Mouse (Mus musculus) myocyte (in vitro differentiated cells): ENCODE data around the gene Atp13a1. TPM values are rescaled to one million over a fixed set of nuclear protein-coding genes. Genes with fewer than 3 reads are reported as not detected.

Experiments used
- H3K27me3 ChIP-seq: one replicate; pipeline ENCODE4 v1.6.1; 2011; ENCODE audit not compliant: control insufficient read depth, insufficient read depth, insufficient read length
- H3K36me3 ChIP-seq: one replicate; pipeline ENCODE4 v1.6.1; 2011; ENCODE audit not compliant: control insufficient read depth, insufficient read depth
- H3K4me2 ChIP-seq: one replicate; pipeline ENCODE4 v1.6.1; 2011; ENCODE audit warnings: low read depth, control low read depth
- H3K4me3 ChIP-seq: one replicate; pipeline ENCODE4 v1.5.1; 2011; ENCODE audit warnings: mild to moderate bottlenecking, control low read depth, moderate library complexity
- H3K79me2 ChIP-seq: one replicate; pipeline ENCODE4 v1.6.1; 2011; ENCODE audit not compliant: control insufficient read depth, insufficient read depth
- H3ac ChIP-seq: one replicate; pipeline ENCODE4 v1.6.1; 2011; ENCODE audit not compliant: control insufficient read depth, insufficient read length
- CEBPB ChIP-seq: IDR thresholded peaks from 2 replicates; pipeline ENCODE4 v1.6.1; 2011; ENCODE audit warnings: mild to moderate bottlenecking, moderate library complexity; ENCODE audit not compliant: poor library complexity, insufficient read depth, severe bottlenecking
- E2F4 ChIP-seq: IDR thresholded peaks from one replicate; pipeline ENCODE4 v1.6.1; 2011; ENCODE audit warnings: mild to moderate bottlenecking, control low read depth, moderate library complexity; ENCODE audit not compliant: insufficient read depth
- MAX ChIP-seq: IDR thresholded peaks from one replicate; pipeline ENCODE4 v1.6.1; 2011; ENCODE audit warnings: low read depth, mild to moderate bottlenecking, control low read depth
- MYOD1 ChIP-seq, 3 experiments: IDR thresholded peaks; one replicate each; pipeline ENCODE4 v1.6.1; 2011; ENCODE audit warnings: control low read depth in 2 of 3, low read depth in 2 of 3, mild to moderate bottlenecking in 2 of 3, moderate library complexity in 1 of 3; ENCODE audit not compliant: insufficient read length in 2 of 3, control insufficient read depth in 1 of 3
- MYOG ChIP-seq, 3 experiments: IDR thresholded peaks; one replicate each; pipeline ENCODE4 v1.6.1; 2011; ENCODE audit warnings: control low read depth in 2 of 3, low read depth in 2 of 3, mild to moderate bottlenecking in 2 of 3; ENCODE audit not compliant: insufficient read length in 2 of 3, control insufficient read depth in 1 of 3, insufficient read depth in 1 of 3
- POLR2A ChIP-seq: IDR thresholded peaks from one replicate; pipeline ENCODE4 v1.6.1; 2011; ENCODE audit warnings: low read depth, mild to moderate bottlenecking, control low read depth, moderate library complexity; ENCODE audit not compliant: insufficient read length
- POLR2AphosphoS2 ChIP-seq: IDR thresholded peaks from one replicate; pipeline ENCODE4 v1.6.1; 2011; ENCODE audit warnings: low read depth, control low read depth; ENCODE audit not compliant: insufficient read length
- REST ChIP-seq: IDR thresholded peaks from one replicate; pipeline ENCODE4 v1.6.1; 2011; ENCODE audit warnings: mild to moderate bottlenecking, control low read depth, moderate library complexity; ENCODE audit not compliant: insufficient read depth, insufficient read length
- SRF ChIP-seq: IDR thresholded peaks from one replicate; pipeline ENCODE4 v1.6.1; 2011; ENCODE audit warnings: low read depth; ENCODE audit not compliant: control insufficient read depth, insufficient read length
- TCF12 ChIP-seq: IDR thresholded peaks from one replicate; pipeline ENCODE4 v1.6.1; 2011; ENCODE audit warnings: mild to moderate bottlenecking, control low read depth; ENCODE audit not compliant: poor library complexity, insufficient read depth, severe bottlenecking
- TCF3 ChIP-seq: IDR thresholded peaks from one replicate; pipeline ENCODE4 v1.6.1; 2011; ENCODE audit warnings: low read depth, control low read depth; ENCODE audit not compliant: insufficient read length
- USF1 ChIP-seq: IDR thresholded peaks from one replicate; pipeline ENCODE4 v1.6.1; 2011; ENCODE audit warnings: low read depth, mild to moderate bottlenecking, control low read depth, moderate library complexity
- polyA plus RNA-seq: library from polyadenylated mRNA; unstranded; fragments of >200 nt; fragmentation: generic; extraction: Trizol; gene quantifications from one replicate; pipeline ENCODE4 v1.2.1, GENCODE M21; 2012; ENCODE audit warnings: missing spikeins

The Atp13a1 gene
- polyA plus RNA-seq, 1 experiment: 35.6 TPM

- no peak overlapping the region for H3K4me2 ChIP-seq
Observed at GRCm38 (mm10) chr8:69777111-69777510, 13.9 kb upstream of the Atp13a1 start.

GRCm38 (mm10) chr8:69789105-69789504 is 1.9 kb upstream of the Atp13a1 start:
- Histone ChIP-seq H3K79me2 (peaks cover 35% of the 10 kb centered on the region), H3K27me3 (no peaks in the 10 kb centered on the region), H3K36me3 (no peaks in the 10 kb centered on the region), H3ac (no peak overlapping the region), H3K4me3 (no peak overlapping the region), H3K4me2 (no peak overlapping the region)
- TF ChIP-seq REST (no peak), TCF3 (no peak), TCF12 (no peak), MAX (no peak), E2F4 (no peak), POLR2AphosphoS2 (no peak), MYOG (IDR thresholded peaks at IDR 0.05; ENCODE audit: control insufficient read depth in 1 of 3, insufficient read depth in 1 of 3, insufficient read length in 2 of 3, low read depth in 2 of 3) (no peak), MYOD1 (IDR thresholded peaks at IDR 0.05; ENCODE audit: control insufficient read depth in 1 of 3, insufficient read length in 2 of 3, low read depth in 2 of 3) (no peak), USF1 (no peak), SRF (no peak)

More at GRCm38 (mm10) chr8:69777111-69777510, 13.9 kb upstream of the Atp13a1 start:
- Histone ChIP-seq H3ac (no peak overlapping the region), H3K79me2 (peaks cover 23% of the 10 kb centered on the region), H3K36me3 (no peaks in the 10 kb centered on the region), H3K4me3 (no peak overlapping the region), H3K27me3 (no peaks in the 10 kb centered on the region)
- no peak for TF ChIP-seq POLR2AphosphoS2
- TF ChIP-seq CEBPB: no peak
- TF ChIP-seq POLR2A: no peak
- TF ChIP-seq SRF: no peak
- TF ChIP-seq TCF12: no peak
- TF ChIP-seq MYOG (IDR thresholded peaks at IDR 0.05; ENCODE audit: control insufficient read depth in 1 of 3, insufficient read depth in 1 of 3, insufficient read length in 2 of 3, low read depth in 2 of 3): no peak
- TF ChIP-seq TCF3: no peak
- no peak for TF ChIP-seq MAX
- TF ChIP-seq MYOD1 (IDR thresholded peaks at IDR 0.05; ENCODE audit: control insufficient read depth in 1 of 3, insufficient read length in 2 of 3, low read depth in 2 of 3): no peak
- TF ChIP-seq E2F4: no peak
- TF ChIP-seq USF1: no peak
- TF ChIP-seq REST: no peak

- H3K79me2 ChIP-seq: peaks cover 35% of the 10 kb centered on the region
- peak overlapping the region; percentile 71 for H3K4me3 ChIP-seq
- H3K4me2 ChIP-seq: peak overlapping the region; percentile 77
- no peak for TF ChIP-seq CEBPB
- no peak for TF ChIP-seq POLR2A
- no peak for TF ChIP-seq TCF3
- no peak for TF ChIP-seq MAX
- no peak for TF ChIP-seq MYOG (IDR thresholded peaks at IDR 0.05; ENCODE audit: control insufficient read depth in 1 of 3, insufficient read depth in 1 of 3, insufficient read length in 2 of 3, low read depth in 2 of 3)
- no peak for TF ChIP-seq USF1
- TF ChIP-seq REST: no peak
- TF ChIP-seq MYOD1 (IDR thresholded peaks at IDR 0.05; ENCODE audit: control insufficient read depth in 1 of 3, insufficient read length in 2 of 3, low read depth in 2 of 3): no peak
- no peak for TF ChIP-seq SRF
- no peak for TF ChIP-seq TCF12
- no peak for TF ChIP-seq E2F4
- TF ChIP-seq POLR2AphosphoS2: no peak
- H3K27me3 ChIP-seq: no peaks in the 10 kb centered on the region
- peaks cover under 1% of the 10 kb centered on the region for H3K36me3 ChIP-seq
- no peak overlapping the region for H3ac ChIP-seq
Observed at GRCm38 (mm10) chr8:69789731-69790130, 1.2 kb upstream of the Atp13a1 start.

- Histone ChIP-seq H3K4me3 (peak overlapping the region; percentile 71), H3K4me2 (peak overlapping the region; percentile 77), H3K79me2 (peaks cover 35% of the 10 kb centered on the region), H3ac (peak overlapping the region; percentile 71), H3K27me3 (no peaks in the 10 kb centered on the region), H3K36me3 (peaks cover 6% of the 10 kb centered on the region)
- TF ChIP-seq USF1: no peak
- no peak for TF ChIP-seq MAX
- TF ChIP-seq MYOD1 (IDR thresholded peaks at IDR 0.05; ENCODE audit: control insufficient read depth in 1 of 3, insufficient read length in 2 of 3, low read depth in 2 of 3): no peak
- TF ChIP-seq TCF12: no peak
- TF ChIP-seq SRF: no peak
- no peak for TF ChIP-seq POLR2AphosphoS2
- TF ChIP-seq CEBPB: no peak
- TF ChIP-seq E2F4: no peak
Observed at GRCm38 (mm10) chr8:69790364-69790763, 599 bp upstream of the Atp13a1 start.
